Mouse (Mus musculus) hindbrain, embryonic 16.5 days (tissue): ENCODE measurements around the gene Sdc3. TPM values are rescaled to one million over a fixed set of nuclear protein-coding genes. Genes with fewer than 3 reads are reported as not detected.

Experiments
- ATAC-seq: fragments of 200-750 bp; cut with Nextera tagmentation; 2 replicates; pipeline ENCODE4 v1.8.0; 2017; ENCODE audit warnings: moderate TSS enrichment, moderate library complexity
- H3K27ac ChIP-seq: fragments of 300-500 bp; sonication (generic); 2 replicates; pipeline ENCODE4 v1.5.1; 2014; ENCODE audit warnings: low read depth, mild to moderate bottlenecking, control low read depth, low read length, moderate library complexity
- H3K27me3 ChIP-seq: fragments of 300-500 bp; sonication (generic); replicated peaks from 2 replicates; pipeline ENCODE4 v1.6.1; 2014; ENCODE audit warnings: low read length; ENCODE audit not compliant: control insufficient read depth, insufficient read depth
- H3K36me3 ChIP-seq: fragments of 300-500 bp; sonication (generic); 2 replicates; pipeline ENCODE4 v1.6.1; 2014; ENCODE audit warnings: mild to moderate bottlenecking, low read length, moderate library complexity, mixed read lengths; ENCODE audit not compliant: control insufficient read depth, insufficient read depth
- H3K4me1 ChIP-seq: fragments of 300-500 bp; sonication (generic); 2 replicates; pipeline ENCODE4 v1.6.1; 2014; ENCODE audit warnings: low read depth, low read length; ENCODE audit not compliant: control insufficient read depth, insufficient read depth
- H3K4me2 ChIP-seq: fragments of 300-500 bp; sonication (generic); 2 replicates; pipeline ENCODE4 v1.6.1; 2014; ENCODE audit warnings: mild to moderate bottlenecking, low read length, control low read depth, moderate library complexity
- H3K4me3 ChIP-seq: fragments of 300-500 bp; sonication (generic); 2 replicates; pipeline ENCODE4 v1.5.1; 2014; ENCODE audit warnings: mild to moderate bottlenecking, low read length, control low read depth, moderate library complexity
- H3K9ac ChIP-seq: fragments of 300-500 bp; sonication (generic); 2 replicates; pipeline ENCODE4 v1.6.1; 2014; ENCODE audit warnings: low read depth, mild to moderate bottlenecking, control low read depth, low read length, moderate library complexity
- H3K9me3 ChIP-seq: fragments of 300-500 bp; sonication (generic); 2 replicates; pipeline ENCODE4 v1.6.1; 2014; ENCODE audit warnings: mild to moderate bottlenecking, low read length, moderate library complexity; ENCODE audit not compliant: control insufficient read depth
- WGBS: fragments of 180-500 bp; shearing (Covaris S2); extraction: QIAGEN DNeasy Blood & Tissue Kit; methylation state at CpG from one replicate; pipeline ENCODE4 v1.1.7; 2014; 5-methylcytosine and 5-hydroxymethylcytosine counted together
- polyA plus RNA-seq: library from polyadenylated mRNA; unstranded; fragments of >200 nt; fragmentation: Nextera tagmentation; extraction: Ambion mirVana; gene quantifications from 2 replicates; pipeline ENCODE4 v1.2.1, GENCODE M21; 2015

Gene Sdc3
- polyA plus RNA-seq, 1 experiment from 2014 or later: 151 TPM

DNA sequence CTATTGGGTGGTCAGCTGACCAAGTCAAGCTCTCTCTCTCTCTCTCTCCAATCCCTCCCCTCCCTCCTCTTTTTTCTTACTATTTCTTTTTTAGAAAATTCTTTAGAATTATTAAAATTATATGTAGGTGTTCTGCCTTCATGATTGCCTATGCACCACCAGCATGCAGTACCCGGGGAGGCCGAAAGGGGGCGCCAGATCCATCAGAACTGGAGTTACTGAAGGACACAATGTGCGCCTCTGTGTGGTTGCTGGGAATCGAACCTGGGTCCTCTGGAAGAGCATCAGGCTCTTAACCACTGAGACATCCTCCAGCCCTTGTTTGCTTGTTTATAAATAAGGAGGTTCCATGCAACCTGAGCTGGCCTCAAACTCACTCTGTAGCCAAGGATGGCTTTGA is 81.1 kb downstream of the Sdc3 start:
- no peaks in the 10 kb centered on the region for H3K9me3 ChIP-seq
- H3K36me3 ChIP-seq: no peaks in the 10 kb centered on the region
- H3K4me3 ChIP-seq: no peak overlapping the region
- H3K27ac ChIP-seq: no peak overlapping the region
- WGBS: 79% methylated on average over 5 of the region's 5 CpGs
- no peak overlapping the region for H3K4me2 ChIP-seq
- H3K4me1 ChIP-seq: peaks cover 20% of the 10 kb centered on the region
- no peak for ATAC-seq
- no peak overlapping the region for H3K9ac ChIP-seq
- H3K27me3 ChIP-seq: no peaks in the 10 kb centered on the region; the same call in none of the 2 replicates

GRCm38 (mm10) chr4:130874601-130875000 is 82.3 kb downstream of the Sdc3 start:
- ATAC-seq: peak; percentile 41
- WGBS: 7% methylated on average over 10 of the region's 10 CpGs
- Histone ChIP-seq H3K27ac (0 out of 2 replicates have a peak overlapping the region, but pooled peaks have one; percentile 20), H3K9me3 (no peaks in the 10 kb centered on the region), H3K4me3 (no peak overlapping the region), H3K9ac (0 out of 2 replicates have a peak overlapping the region, but pooled peaks have one; percentile 19), H3K4me2 (peak overlapping the region; percentile 37), H3K4me1 (peaks cover 24% of the 10 kb centered on the region), H3K27me3 (no peaks in the 10 kb centered on the region; the same call in none of the 2 replicates), H3K36me3 (no peaks in the 10 kb centered on the region)

Other genes starting within 250 kb of the Sdc3 start
- 2.4 and 6.6 TPM in 2 replicates for gene Nkain1, start 218.4 kb upstream of the Sdc3 start, polyA plus RNA-seq
- 79.1 and 94.1 TPM in 2 replicates for gene Pum1, start 129.2 kb upstream of the Sdc3 start, polyA plus RNA-seq
- 27.2 and 27.4 TPM in 2 replicates for gene Laptm5, start 120.6 kb downstream of the Sdc3 start, polyA plus RNA-seq
- gene Matn1, start 151.8 kb downstream of the Sdc3 start, polyA plus RNA-seq: 0.34 and 3.9 TPM in 2 replicates